Mouse (Mus musculus) liver, embryonic 15.5 days (tissue): ENCODE data around the gene Trpc4. TPM values are rescaled to one million over a fixed set of nuclear protein-coding genes. Genes with fewer than 3 reads are reported as not detected.

Source experiments
- ATAC-seq: fragments of 200-750 bp; cut with Nextera tagmentation; 2 replicates; pipeline ENCODE4 v1.8.0; 2017; ENCODE audit warnings: moderate number of reproducible peaks, mild to moderate bottlenecking, moderate library complexity; ENCODE audit not compliant: insufficient read depth
- H3K27ac ChIP-seq: fragments of 300-500 bp; sonication (generic); replicated peaks from 2 replicates; pipeline ENCODE4 v1.5.1; 2015; ENCODE audit warnings: mild to moderate bottlenecking, inconsistent platforms
- H3K27me3 ChIP-seq: fragments of 300-500 bp; sonication (generic); 2 replicates; pipeline ENCODE4 v1.6.1; 2015; ENCODE audit warnings: mild to moderate bottlenecking, inconsistent platforms
- H3K36me3 ChIP-seq: fragments of 300-500 bp; sonication (generic); replicated peaks from 2 replicates; pipeline ENCODE4 v1.6.1; 2015; ENCODE audit warnings: moderate library complexity, mild to moderate bottlenecking, inconsistent platforms
- H3K4me1 ChIP-seq: fragments of 300-500 bp; sonication (generic); replicated peaks from 2 replicates; pipeline ENCODE4 v1.6.1; 2015; ENCODE audit warnings: inconsistent platforms
- H3K4me2 ChIP-seq: fragments of 300-500 bp; sonication (generic); 2 replicates; pipeline ENCODE4 v1.6.1; 2015; ENCODE audit warnings: moderate library complexity, mild to moderate bottlenecking, inconsistent platforms
- H3K4me3 ChIP-seq: fragments of 300-500 bp; sonication (generic); replicated peaks from 2 replicates; pipeline ENCODE4 v1.5.1; 2015; ENCODE audit warnings: mild to moderate bottlenecking, inconsistent platforms
- H3K9ac ChIP-seq: fragments of 300-500 bp; sonication (generic); 2 replicates; pipeline ENCODE4 v1.6.1; 2015; ENCODE audit warnings: moderate library complexity, mild to moderate bottlenecking, inconsistent platforms
- H3K9me3 ChIP-seq: fragments of 300-500 bp; sonication (generic); replicated peaks from 2 replicates; pipeline ENCODE4 v1.6.1; 2016; ENCODE audit warnings: inconsistent platforms
- WGBS: fragments of 180-500 bp; shearing (Covaris S2); methylation state at CpG from one replicate; pipeline ENCODE4 v1.1.7; 2015; ENCODE audit warnings: mixed read lengths; ENCODE audit not compliant: insufficient replicate concordance; 5-methylcytosine and 5-hydroxymethylcytosine counted together
- polyA plus RNA-seq: library from polyadenylated mRNA; unstranded; fragments of >200 nt; fragmentation: Nextera tagmentation; extraction: Ambion mirVana; gene quantifications from 2 replicates; pipeline ENCODE4 v1.2.1, GENCODE M21; 2015

Trpc4 gene
- polyA plus RNA-seq, 1 experiment from 2014 or later = not detected

DNA sequence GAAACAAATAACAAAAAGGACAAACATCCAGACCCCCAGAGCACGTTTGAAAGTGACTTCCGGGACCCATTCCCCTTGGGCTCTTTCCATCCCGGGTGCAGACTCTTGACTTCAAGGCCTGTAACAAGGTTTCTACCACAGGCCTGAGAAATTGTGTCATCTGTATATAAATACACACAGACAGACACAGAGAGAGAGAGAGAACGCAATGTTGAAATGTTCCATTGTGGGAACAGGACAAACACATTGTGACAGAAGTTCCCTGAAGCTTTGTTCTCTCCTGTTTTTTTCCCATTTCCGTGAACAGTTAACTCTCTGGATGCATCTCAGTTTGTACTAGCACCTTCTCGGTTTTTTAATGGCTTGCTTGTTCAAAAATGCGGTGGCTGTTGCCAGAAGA is 118.8 kb downstream of the Trpc4 start:
- Histone ChIP-seq H3K9ac (no peak overlapping the region), H3K27me3 (no peaks in the 10 kb centered on the region), H3K36me3 (no peaks in the 10 kb centered on the region), H3K27ac (no peak overlapping the region), H3K4me3 (no peak overlapping the region), H3K9me3 (no peaks in the 10 kb centered on the region), H3K4me1 (no peaks in the 10 kb centered on the region), H3K4me2 (no peak overlapping the region)
- WGBS = 56% methylated on average over 7 of the region's 7 CpGs
- ATAC-seq = no peak

DNA sequence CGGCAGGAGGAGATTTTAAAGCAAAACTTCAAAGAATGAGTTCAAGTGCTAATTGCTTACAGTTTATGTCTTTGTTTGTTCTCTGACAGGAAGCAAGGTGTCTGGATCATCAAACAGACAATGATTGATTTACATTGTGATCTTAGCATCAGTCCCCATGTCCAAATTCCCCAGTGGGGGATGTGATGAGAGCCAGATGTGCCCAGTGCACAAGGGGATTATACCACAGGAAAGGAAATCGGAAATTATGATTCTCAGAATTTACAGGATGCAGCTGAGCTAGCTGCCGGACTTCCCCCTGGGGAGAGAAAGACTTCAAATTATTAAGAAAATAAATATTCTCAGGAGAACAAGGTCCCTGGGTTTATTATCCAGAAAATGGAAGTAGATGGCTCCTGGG is 133.9 kb downstream of the Trpc4 start:
- H3K4me3 ChIP-seq = no peak overlapping the region
- no peak overlapping the region for H3K4me2 ChIP-seq
- H3K27ac ChIP-seq = no peak overlapping the region
- ATAC-seq = no peak
- H3K9me3 ChIP-seq = no peaks in the 10 kb centered on the region
- H3K27me3 ChIP-seq = no peaks in the 10 kb centered on the region
- no peak overlapping the region for H3K9ac ChIP-seq
- 49% methylated on average over 3 of the region's 3 CpGs for WGBS
- no peaks in the 10 kb centered on the region for H3K4me1 ChIP-seq
- no peaks in the 10 kb centered on the region for H3K36me3 ChIP-seq

DNA sequence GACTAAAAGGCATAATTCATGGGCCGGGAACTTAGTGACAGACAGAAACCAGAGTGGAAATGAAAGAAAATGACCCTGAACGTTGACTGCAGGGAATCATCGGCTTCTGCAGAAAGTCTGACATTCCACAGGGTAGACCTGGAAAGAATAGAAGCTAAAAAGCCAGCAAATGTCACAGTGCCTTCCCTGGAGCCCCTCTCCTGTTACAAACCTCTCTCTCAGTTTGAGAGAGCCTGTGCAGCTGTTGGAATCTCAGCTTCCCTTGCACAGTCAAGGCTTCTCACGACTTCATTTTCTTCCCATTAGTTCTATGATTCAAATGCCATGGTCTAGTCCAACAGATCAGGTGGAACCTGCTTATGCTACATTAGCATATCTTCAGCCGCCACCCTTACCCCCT is 154.8 kb downstream of the Trpc4 start:
- ATAC-seq = no peak
- H3K27ac ChIP-seq = no peak overlapping the region

DNA sequence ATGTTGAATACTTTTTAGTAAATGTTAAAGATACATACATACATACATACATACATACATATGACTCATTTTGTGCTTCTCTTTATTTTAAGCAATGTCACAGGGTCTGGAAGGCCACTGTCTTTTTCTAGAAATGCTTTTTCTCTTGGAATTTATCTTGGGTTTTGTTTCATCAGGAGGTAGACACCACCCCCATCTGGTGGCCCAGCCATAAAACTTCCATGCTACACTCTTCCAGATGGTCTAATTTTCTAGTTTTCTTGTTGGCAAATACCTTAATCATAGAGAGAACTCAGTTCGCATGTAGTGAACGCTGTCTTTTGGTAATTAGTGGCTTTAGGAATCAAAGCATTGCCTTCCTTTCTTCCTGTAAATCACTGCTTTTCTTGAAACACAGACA is 158.2 kb downstream of the Trpc4 start:
- Histone ChIP-seq H3K27me3 (no peaks in the 10 kb centered on the region), H3K9ac (no peak overlapping the region), H3K27ac (no peak overlapping the region), H3K4me1 (no peaks in the 10 kb centered on the region), H3K36me3 (no peaks in the 10 kb centered on the region), H3K9me3 (no peaks in the 10 kb centered on the region), H3K4me2 (no peak overlapping the region), H3K4me3 (no peak overlapping the region)
- no peak for ATAC-seq
- WGBS = 70% methylated on average over 2 of the region's 2 CpGs

More for the DNA sequence above, 154.8 kb downstream of the Trpc4 start:
- no peak overlapping the region for H3K4me2 ChIP-seq
- no peaks in the 10 kb centered on the region for H3K27me3 ChIP-seq
- no peaks in the 10 kb centered on the region for H3K4me1 ChIP-seq
- WGBS = 46% methylated on average over 5 of the region's 5 CpGs
- no peak overlapping the region for H3K9ac ChIP-seq
- H3K4me3 ChIP-seq = no peak overlapping the region
- no peaks in the 10 kb centered on the region for H3K9me3 ChIP-seq
- H3K36me3 ChIP-seq = no peaks in the 10 kb centered on the region

DNA sequence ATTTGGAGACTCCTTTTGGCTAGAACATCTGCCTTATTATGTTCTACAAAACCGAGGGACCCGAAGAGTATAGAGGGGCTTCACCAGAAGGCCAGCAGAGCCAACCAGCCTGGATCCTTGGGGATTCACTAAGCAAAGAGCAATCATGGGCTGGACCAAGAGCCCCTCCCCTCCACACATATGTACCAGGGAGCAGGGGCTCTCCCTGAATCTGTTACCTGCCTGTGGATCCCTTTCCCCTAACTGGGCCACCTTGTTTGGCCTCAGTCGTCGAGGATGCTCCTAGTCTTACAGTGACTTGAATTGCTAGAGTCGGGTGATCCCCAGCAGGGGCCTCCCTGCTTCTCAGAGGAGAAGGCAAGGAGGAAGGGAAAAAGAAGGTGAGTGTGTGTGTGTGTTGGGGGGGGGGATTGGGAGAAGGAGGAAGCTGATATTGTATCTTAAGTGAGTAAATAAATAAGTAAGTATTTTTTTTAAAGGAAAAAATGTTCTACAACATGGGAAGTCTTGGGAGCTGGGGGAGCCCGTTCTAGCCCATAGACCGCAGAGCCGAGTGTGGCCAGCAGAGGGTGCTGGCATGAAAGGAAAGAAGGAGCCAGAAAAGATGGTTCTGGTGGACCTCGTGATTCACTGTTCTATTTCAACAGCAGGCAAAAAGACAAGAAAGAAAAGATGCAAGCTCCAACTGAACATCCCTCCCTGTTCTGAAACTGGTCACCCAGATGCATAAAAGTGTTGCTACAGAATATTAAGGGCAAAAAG is 197.2 kb downstream of the Trpc4 start:
- no peak overlapping the region for H3K27ac ChIP-seq
- no peak overlapping the region for H3K4me2 ChIP-seq
- no peak overlapping the region for H3K4me3 ChIP-seq
- ATAC-seq = no peak
- H3K36me3 ChIP-seq = no peaks in the 10 kb centered on the region
- no peaks in the 10 kb centered on the region for H3K27me3 ChIP-seq
- H3K9ac ChIP-seq = no peak overlapping the region
- WGBS = 17% methylated on average over 9 of the region's 9 CpGs
- no peaks in the 10 kb centered on the region for H3K9me3 ChIP-seq
- no peaks in the 10 kb centered on the region for H3K4me1 ChIP-seq

DNA sequence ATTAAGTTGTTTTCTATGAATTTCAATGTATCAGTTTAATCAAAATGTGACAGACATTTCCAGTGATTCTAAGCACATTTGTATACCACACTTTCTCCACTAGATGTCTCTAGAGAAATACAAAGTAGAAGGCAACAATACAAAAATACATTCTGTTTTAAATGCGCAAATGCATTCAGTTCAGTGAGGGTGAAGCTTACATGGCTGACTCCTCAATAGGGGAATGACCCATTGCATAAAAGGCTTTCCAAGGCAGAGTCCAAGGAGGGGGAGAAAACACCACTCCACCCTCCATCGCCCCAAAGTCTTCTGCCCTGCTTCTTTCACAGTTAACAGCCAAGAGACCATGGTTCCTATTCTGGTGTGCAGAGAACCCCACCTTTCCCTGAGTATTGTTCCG is 201.7 kb downstream of the Trpc4 start:
- Histone ChIP-seq H3K9me3 (no peaks in the 10 kb centered on the region), H3K27ac (no peak overlapping the region), H3K4me2 (no peak overlapping the region), H3K36me3 (no peaks in the 10 kb centered on the region), H3K9ac (no peak overlapping the region), H3K4me3 (no peak overlapping the region), H3K27me3 (no peaks in the 10 kb centered on the region), H3K4me1 (no peaks in the 10 kb centered on the region)
- no peak for ATAC-seq
- 47% methylated on average over 3 of the region's 3 CpGs for WGBS

DNA sequence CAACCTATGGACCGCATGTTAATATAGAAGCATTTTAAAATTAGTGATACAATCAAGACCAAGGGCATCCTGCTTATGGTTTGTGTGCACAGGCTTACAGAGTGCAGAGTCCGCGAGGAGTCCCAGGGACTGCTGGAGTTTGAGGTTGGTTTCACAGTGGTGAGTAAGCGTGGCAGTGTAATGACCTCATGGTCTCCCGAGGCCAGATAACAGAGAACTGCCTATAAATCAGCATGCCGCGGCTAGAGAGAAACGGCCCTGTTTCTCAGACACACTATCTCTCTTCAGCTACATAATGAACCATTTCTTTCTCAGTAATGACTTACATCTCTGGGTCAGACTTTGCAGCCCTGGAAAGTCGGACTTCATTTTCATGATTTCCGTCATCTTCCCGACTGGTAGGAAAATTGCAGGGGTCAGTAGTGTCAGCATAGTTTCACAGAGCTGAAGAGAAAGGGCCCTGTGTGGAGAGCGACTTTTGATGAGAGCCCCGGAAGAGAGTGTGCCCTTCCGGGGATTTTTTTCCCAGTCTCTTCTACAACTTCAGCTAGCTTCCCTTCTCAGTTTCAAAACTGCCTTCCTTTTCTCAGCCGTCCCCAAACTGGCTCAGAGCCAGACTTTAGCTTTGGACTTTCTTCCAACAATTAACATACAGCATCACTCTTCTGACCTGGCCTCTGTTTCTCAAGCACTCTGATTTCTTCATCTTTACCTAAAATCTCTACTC is 202.8 kb downstream of the Trpc4 start:
- H3K4me3 ChIP-seq = no peak overlapping the region
- 36% methylated on average over 15 of the region's 15 CpGs for WGBS
- no peak for ATAC-seq

DNA sequence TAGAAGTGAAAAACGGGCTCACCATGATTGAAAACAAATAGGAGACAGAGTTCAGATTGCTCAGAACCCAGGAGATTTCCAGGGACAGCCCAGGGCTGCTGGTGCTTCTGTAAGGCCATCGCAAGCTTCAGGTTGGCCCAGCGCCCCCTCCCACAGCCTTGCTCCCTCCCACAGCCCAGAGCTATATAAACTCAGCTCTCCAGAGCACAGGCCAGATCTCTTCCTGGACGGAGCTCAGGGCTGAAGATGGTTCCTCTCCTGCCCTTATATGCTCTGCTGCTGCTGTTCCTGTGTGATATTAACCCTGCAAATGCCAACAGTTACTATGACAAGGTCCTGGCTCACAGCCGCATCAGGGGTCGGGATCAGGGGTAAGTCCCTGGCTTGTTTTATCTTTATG is 205.1 kb downstream of the Trpc4 start, which contains the start of gene Postn:
Gene Postn, plus strand, starts transcription at position 213 of the 400 bp plus-strand sequence.
- no peak for ATAC-seq
- H3K9me3 ChIP-seq = no peaks in the 10 kb centered on the region
- no peaks in the 10 kb centered on the region for H3K36me3 ChIP-seq
- no peak within 1 kb of the TSS for H3K27ac ChIP-seq
- no peak within 1 kb of the TSS for H3K9ac ChIP-seq
- 32% methylated on average over 6 of the region's 6 CpGs for WGBS
- no peak within 1 kb of the TSS for H3K4me3 ChIP-seq
- no peaks in the 10 kb centered on the region for H3K4me1 ChIP-seq
- no peak within 1 kb of the TSS for H3K4me2 ChIP-seq
- no peaks in the 10 kb centered on the region for H3K27me3 ChIP-seq

More for the DNA sequence above, 202.8 kb downstream of the Trpc4 start:
- Histone ChIP-seq H3K4me1 (no peaks in the 10 kb centered on the region), H3K27ac (no peak overlapping the region), H3K9me3 (no peaks in the 10 kb centered on the region), H3K4me2 (peak overlapping the region; percentile 7; the same call in 1 of the 2 replicates), H3K36me3 (no peaks in the 10 kb centered on the region), H3K27me3 (no peaks in the 10 kb centered on the region), H3K9ac (no peak overlapping the region)

DNA sequence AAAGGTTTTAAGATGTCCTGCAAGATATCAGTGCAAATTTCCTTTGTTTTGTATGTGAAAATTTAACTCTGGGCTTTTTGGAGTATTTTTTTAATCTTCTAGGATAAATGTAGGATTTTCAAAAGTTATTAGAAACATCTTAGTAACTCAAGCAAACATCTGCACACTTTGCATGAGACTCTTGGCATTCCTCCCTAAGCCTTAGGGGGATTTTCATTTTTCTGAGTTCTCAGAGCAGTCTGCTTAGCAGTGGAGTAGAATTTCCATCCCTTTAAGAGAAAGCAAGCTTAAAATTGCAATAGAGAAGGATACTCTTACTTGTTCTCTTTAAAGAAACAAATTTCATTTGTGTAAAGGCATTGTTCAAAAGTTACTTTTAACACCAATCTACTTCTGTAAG is 205.8 kb downstream of the Trpc4 start:
- no peak overlapping the region for H3K27ac ChIP-seq
- H3K9ac ChIP-seq = no peak overlapping the region
- no peaks in the 10 kb centered on the region for H3K36me3 ChIP-seq
- H3K27me3 ChIP-seq = no peaks in the 10 kb centered on the region
- H3K4me3 ChIP-seq = no peak overlapping the region
- H3K9me3 ChIP-seq = no peaks in the 10 kb centered on the region
- no peak overlapping the region for H3K4me2 ChIP-seq
- H3K4me1 ChIP-seq = no peaks in the 10 kb centered on the region
- no peak for ATAC-seq
